8 mouse cellular contexts compared by ENCODE assay signal in the genomic region with DNA sequence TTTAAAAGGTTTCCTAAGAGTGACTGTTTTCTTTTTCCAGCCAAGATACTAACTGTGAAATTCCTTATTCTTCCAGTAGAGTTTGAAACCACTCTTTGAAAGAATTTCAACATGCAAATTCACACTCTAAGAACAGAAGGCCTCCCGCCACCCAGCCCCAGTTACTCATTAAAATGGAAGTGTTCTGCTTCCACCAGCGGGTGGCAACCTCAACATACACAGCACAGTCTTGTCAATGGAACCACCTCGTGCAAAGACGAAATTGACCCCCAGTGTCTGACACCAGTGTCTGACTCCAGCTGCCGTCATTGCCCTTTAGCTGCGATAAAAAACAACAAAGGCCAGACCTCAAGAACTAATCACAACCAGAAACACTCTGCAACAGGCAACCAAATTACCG. TPM values are rescaled to one million over a fixed set of nuclear protein-coding genes. Genes with fewer than 3 reads are reported as not detected.
DNase-seq lines count a peak whose midpoint lies in the region; ATAC-seq lines count a peak whose summit lies in the region.

No protein-coding gene starts in this region.

- H3K4me2 ChIP-seq in heart, embryonic 12.5 days = peak overlapping the region; percentile 54
- H3K4me2 ChIP-seq in kidney, embryonic 16.5 days (replicated peaks; ENCODE audit: low read depth, low read length) = peak overlapping the region; percentile 34; the same call in 1 of the 2 replicates
- 0 out of 2 replicates have a peak overlapping the region, but pooled peaks have one; percentile 19 for H3K4me2 ChIP-seq in liver, embryonic 12.5 days
- H3K4me2 ChIP-seq in neural tube, embryonic 13.5 days = 0 out of 2 replicates have a peak overlapping the region, but pooled peaks have one; percentile 22

- peaks cover 21% of the 10 kb centered on the region for H3K4me1 ChIP-seq in heart, embryonic 12.5 days (replicated peaks)
- H3K4me1 ChIP-seq in kidney, embryonic 16.5 days (ENCODE audit: insufficient read depth, low read length) = peaks cover 36% of the 10 kb centered on the region
- no peaks in the 10 kb centered on the region for H3K4me1 ChIP-seq in liver, embryonic 12.5 days
- H3K4me1 ChIP-seq in neural tube, embryonic 13.5 days (replicated peaks) = peaks cover 26% of the 10 kb centered on the region

- DNase-seq in ovary, adult 18-20 months (ENCODE audit: low spot score) = peak; percentile 40
- no peak for DNase-seq in ovary, postnatal 10 days (ENCODE audit: low spot score)
- peak; percentile 73 for DNase-seq in embryo, embryonic 9.5 days (ENCODE audit: extremely low spot score)

- H3K4me3 ChIP-seq in heart, embryonic 12.5 days = no peak overlapping the region
- H3K4me3 ChIP-seq in kidney, embryonic 16.5 days (ENCODE audit: low read length) = no peak overlapping the region
- H3K4me3 ChIP-seq in liver, embryonic 12.5 days = no peak overlapping the region
- H3K4me3 ChIP-seq in neural tube, embryonic 13.5 days = no peak overlapping the region

- WGBS in heart, embryonic 12.5 days = 8% methylated on average over 7 of the region's 7 CpGs
- 10% methylated on average over 7 of the region's 7 CpGs for WGBS in kidney, embryonic 16.5 days
- 11% methylated on average over 7 of the region's 7 CpGs for WGBS in liver, embryonic 12.5 days (ENCODE audit: insufficient replicate concordance)
- whole genome bisulfite sequencing in neural tube, embryonic 13.5 days = 6% methylated on average over 7 of the region's 7 CpGs

- no peak overlapping the region for H3K9ac ChIP-seq in heart, embryonic 12.5 days
- no peak overlapping the region for H3K9ac ChIP-seq in kidney, embryonic 16.5 days (replicated peaks; ENCODE audit: low read length)
- H3K9ac ChIP-seq in liver, embryonic 12.5 days = no peak overlapping the region
- H3K9ac ChIP-seq in neural tube, embryonic 13.5 days = no peak overlapping the region

- peak; percentile 61; the same call in 1 of the 2 replicates for ATAC-seq in heart, embryonic 12.5 days (ENCODE audit: insufficient number of reproducible peaks, low FRiP score)
- ATAC-seq in kidney, embryonic 16.5 days (ENCODE audit: low FRiP score, low TSS enrichment) = peak; percentile 87
- no peak for ATAC-seq in liver, embryonic 12.5 days
- peak; percentile 61; the same call in 1 of the 2 replicates for ATAC-seq in neural tube, embryonic 13.5 days (ENCODE audit: low read depth)
- no peak for ATAC-seq in monocyte, adult 5-6 weeks (replicated peaks; ENCODE audit: insufficient number of reproducible peaks, low FRiP score, low TSS enrichment, poor library complexity, severe bottlenecking)

- H3K9me3 ChIP-seq in heart, embryonic 12.5 days (replicated peaks) = no peaks in the 10 kb centered on the region
- H3K9me3 ChIP-seq in kidney, embryonic 16.5 days (ENCODE audit: low read length) = no peaks in the 10 kb centered on the region
- H3K9me3 ChIP-seq in liver, embryonic 12.5 days (replicated peaks) = no peaks in the 10 kb centered on the region
- no peaks in the 10 kb centered on the region for H3K9me3 ChIP-seq in neural tube, embryonic 13.5 days

- no peaks in the 10 kb centered on the region for H3K36me3 ChIP-seq in heart, embryonic 12.5 days
- no peaks in the 10 kb centered on the region for H3K36me3 ChIP-seq in kidney, embryonic 16.5 days (ENCODE audit: insufficient read depth, low read length)
- no peaks in the 10 kb centered on the region for H3K36me3 ChIP-seq in liver, embryonic 12.5 days
- no peaks in the 10 kb centered on the region for H3K36me3 ChIP-seq in neural tube, embryonic 13.5 days

- H3K27ac ChIP-seq in heart, embryonic 12.5 days (ENCODE audit: poor library complexity, severe bottlenecking) = no peak overlapping the region
- H3K27ac ChIP-seq in kidney, embryonic 16.5 days (ENCODE audit: low read length) = no peak overlapping the region
- no peak overlapping the region for H3K27ac ChIP-seq in liver, embryonic 12.5 days
- H3K27ac ChIP-seq in neural tube, embryonic 13.5 days (replicated peaks) = no peak overlapping the region

- H3K27me3 ChIP-seq in heart, embryonic 12.5 days (replicated peaks) = no peaks in the 10 kb centered on the region
- H3K27me3 ChIP-seq in kidney, embryonic 16.5 days (ENCODE audit: insufficient read depth, low read length) = peaks cover 3% of the 10 kb centered on the region; the same call in 1 of the 2 replicates
- no peaks in the 10 kb centered on the region for H3K27me3 ChIP-seq in liver, embryonic 12.5 days (replicated peaks)
- H3K27me3 ChIP-seq in neural tube, embryonic 13.5 days = peaks cover 6% of the 10 kb centered on the region; the same call in 1 of the 2 replicates

RNA-seq across cellular contexts. Expression of gene Casd1, which starts 43.0 kb away (rescaled TPM):
- polyA plus RNA-seq in heart, embryonic 12.5 days (2016; fragmentation: Nextera tagmentation; extraction: Ambion mirVana) = 40.0 and 41.8 TPM in 2 replicates
- polyA plus RNA-seq in kidney, embryonic 16.5 days (2015; fragmentation: Nextera tagmentation; extraction: Ambion mirVana) = 29.7 and 30.1 TPM in 2 replicates
- polyA plus RNA-seq in liver, embryonic 12.5 days (2016; fragmentation: Nextera tagmentation; extraction: Ambion mirVana) = 17.4 and 18.1 TPM in 2 replicates
- polyA plus RNA-seq in neural tube, embryonic 13.5 days (2015; fragmentation: Nextera tagmentation; extraction: Ambion mirVana) = 36.7 and 39.9 TPM in 2 replicates
- total RNA-seq in monocyte, adult 5-6 weeks (2017) = 19.5 to 42.0 TPM (median 24.1 TPM) in 3 replicates

RNA-seq across cellular contexts. Expression of gene Col1a2, which starts 53.1 kb away (rescaled TPM):
- polyA plus RNA-seq in heart, embryonic 12.5 days (2016; fragmentation: Nextera tagmentation; extraction: Ambion mirVana) = 230 and 232 TPM in 2 replicates
- 551 and 618 TPM in 2 replicates for polyA plus RNA-seq in kidney, embryonic 16.5 days (2015; fragmentation: Nextera tagmentation; extraction: Ambion mirVana)
- 85.5 and 94.7 TPM in 2 replicates for polyA plus RNA-seq in liver, embryonic 12.5 days (2016; fragmentation: Nextera tagmentation; extraction: Ambion mirVana)
- 178 and 187 TPM in 2 replicates for polyA plus RNA-seq in neural tube, embryonic 13.5 days (2015; fragmentation: Nextera tagmentation; extraction: Ambion mirVana)
- total RNA-seq in monocyte, adult 5-6 weeks (2017) = 0.10 to 1.7 TPM in 2 of 3 replicates, not detected in the other

Comparison
In these comparisons a context has a peak if more than half of its experiments do, and no peak if none do; other contexts are left out.
1. ATAC-seq: peak in heart, embryonic 12.5 days (single experiment), kidney, embryonic 16.5 days (single experiment) and neural tube, embryonic 13.5 days (single experiment); none in liver, embryonic 12.5 days (single experiment) and monocyte, adult 5-6 weeks (single experiment).
2. Peak in every context shown above with its lines, with median percentiles within 50 percentile points of each other: H3K4me2 ChIP-seq.